Mouse (Mus musculus): ENCODE data around the gene Eif4g3.

GRCm38 (mm10) chr4:138041566-138042256 is 48.9 kb downstream of the Eif4g3 start:
- TF ChIP-seq POU5F1 (IDR thresholded peaks at IDR 0.05; ENCODE audit: borderline replicate concordance, low read length) (no peak), CTCF (conservative IDR thresholded peaks at IDR 0.05; ENCODE audit: low read length) (no peak), NANOG (IDR thresholded peaks at IDR 0.05; ENCODE audit: borderline replicate concordance, low read length) (no peak)
